Mouse (Mus musculus) liver, embryonic 13.5 days (tissue): ENCODE measurements around the gene Hoxd4. TPM values are rescaled to one million over a fixed set of nuclear protein-coding genes. Genes with fewer than 3 reads are reported as not detected.

Experiments
- ATAC-seq: fragments of 200-750 bp; cut with Nextera tagmentation; 2 replicates; pipeline ENCODE4 v1.8.0; 2017; ENCODE audit warnings: low read depth, mild to moderate bottlenecking, moderate number of reproducible peaks, moderate library complexity
- DNase-seq: peaks from one replicate; pipeline ENCODE4 v3.0.0; 2022
- H3K27ac ChIP-seq: fragments of 300-500 bp; sonication (generic); 2 replicates; pipeline ENCODE4 v1.5.1; 2015; ENCODE audit warnings: moderate library complexity, mild to moderate bottlenecking, inconsistent platforms
- H3K27me3 ChIP-seq: fragments of 300-500 bp; sonication (generic); 2 replicates; pipeline ENCODE4 v1.6.1; 2015; ENCODE audit warnings: mild to moderate bottlenecking, inconsistent platforms
- H3K36me3 ChIP-seq: fragments of 300-500 bp; sonication (generic); 2 replicates; pipeline ENCODE4 v1.6.1; 2015; ENCODE audit warnings: mild to moderate bottlenecking, inconsistent platforms
- H3K4me1 ChIP-seq: fragments of 300-500 bp; sonication (generic); replicated peaks from 2 replicates; pipeline ENCODE4 v1.6.1; 2015; ENCODE audit warnings: inconsistent platforms
- H3K4me2 ChIP-seq: fragments of 300-500 bp; sonication (generic); 2 replicates; pipeline ENCODE4 v1.6.1; 2015; ENCODE audit warnings: inconsistent platforms, mild to moderate bottlenecking, moderate library complexity
- H3K4me3 ChIP-seq: fragments of 300-500 bp; sonication (generic); replicated peaks from 2 replicates; pipeline ENCODE4 v1.5.1; 2015; ENCODE audit warnings: mild to moderate bottlenecking, inconsistent platforms
- H3K9ac ChIP-seq: fragments of 300-500 bp; sonication (generic); 2 replicates; pipeline ENCODE4 v1.6.1; 2015; ENCODE audit warnings: mild to moderate bottlenecking, inconsistent platforms
- H3K9me3 ChIP-seq: fragments of 300-500 bp; sonication (generic); replicated peaks from 2 replicates; pipeline ENCODE4 v1.6.1; 2016; ENCODE audit warnings: inconsistent platforms
- WGBS: fragments of 180-500 bp; shearing (Covaris S2); methylation state at CpG from one replicate; pipeline ENCODE4 v1.1.7; 2015; ENCODE audit not compliant: insufficient replicate concordance; 5-methylcytosine and 5-hydroxymethylcytosine counted together
- polyA plus RNA-seq: library from polyadenylated mRNA; unstranded; fragments of >200 nt; fragmentation: Nextera tagmentation; extraction: Ambion mirVana; gene quantifications from 2 replicates; pipeline ENCODE4 v1.2.1, GENCODE M21; 2015

The Hoxd4 gene
- polyA plus RNA-seq, 1 experiment from 2014 or later = not detected

DNA sequence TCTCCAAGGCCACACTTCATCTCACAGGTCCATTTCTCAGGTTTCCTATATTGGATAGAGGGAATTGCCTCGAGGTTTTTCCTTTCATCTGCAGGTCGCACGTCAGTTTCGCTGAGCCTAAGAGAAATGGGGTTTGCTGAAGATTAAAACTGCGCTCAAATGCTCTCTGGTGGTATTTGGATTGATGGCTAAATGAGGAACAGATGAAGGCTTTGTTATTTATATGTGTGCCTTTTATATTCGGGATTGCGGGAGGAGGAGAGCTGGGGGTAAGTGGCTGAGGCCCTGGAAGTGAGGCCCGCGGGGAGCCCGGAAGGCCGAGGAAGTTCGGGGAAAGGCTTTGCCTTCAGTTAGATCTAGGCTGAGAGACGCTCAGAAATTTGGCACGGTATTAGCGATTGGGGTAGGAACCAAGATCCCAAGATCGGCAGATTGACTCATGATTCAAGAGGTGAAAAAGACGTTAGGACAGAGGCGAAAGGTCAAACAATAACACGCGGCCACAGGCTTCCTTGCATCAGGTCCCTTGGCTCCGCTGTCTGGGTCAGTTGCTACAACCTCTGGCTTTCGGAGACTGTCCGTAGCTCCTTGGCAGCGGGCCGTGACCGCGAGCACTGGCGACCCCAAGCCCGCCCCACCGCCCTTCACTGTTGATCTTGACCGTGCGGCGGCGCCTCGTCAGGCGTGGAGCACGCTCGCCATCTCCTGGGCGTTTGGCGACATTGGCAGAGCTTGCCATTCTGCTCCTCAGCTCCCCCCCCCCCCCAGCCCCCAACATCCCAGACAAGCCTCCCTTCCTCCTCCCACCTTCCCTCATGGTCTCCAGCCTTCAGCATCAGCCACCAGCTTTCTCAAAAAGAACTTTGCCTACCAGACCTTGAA lies 39.0 kb upstream of the Hoxd4 start:
- H3K9ac ChIP-seq = no peak overlapping the region
- H3K9me3 ChIP-seq = no peaks in the 10 kb centered on the region
- H3K4me1 ChIP-seq = peaks cover 6% of the 10 kb centered on the region; the same call in 1 of the 2 replicates
- no peaks in the 10 kb centered on the region for H3K36me3 ChIP-seq
- H3K4me2 ChIP-seq = peak overlapping the region; percentile 55
- H3K27me3 ChIP-seq = peaks cover 100% of the 10 kb centered on the region
- ATAC-seq (no peak), DNase-seq (no peak)
- 1% methylated on average over 40 of the region's 40 CpGs for WGBS
- peak overlapping the region; percentile 37 for H3K4me3 ChIP-seq
- no peak overlapping the region for H3K27ac ChIP-seq

DNA sequence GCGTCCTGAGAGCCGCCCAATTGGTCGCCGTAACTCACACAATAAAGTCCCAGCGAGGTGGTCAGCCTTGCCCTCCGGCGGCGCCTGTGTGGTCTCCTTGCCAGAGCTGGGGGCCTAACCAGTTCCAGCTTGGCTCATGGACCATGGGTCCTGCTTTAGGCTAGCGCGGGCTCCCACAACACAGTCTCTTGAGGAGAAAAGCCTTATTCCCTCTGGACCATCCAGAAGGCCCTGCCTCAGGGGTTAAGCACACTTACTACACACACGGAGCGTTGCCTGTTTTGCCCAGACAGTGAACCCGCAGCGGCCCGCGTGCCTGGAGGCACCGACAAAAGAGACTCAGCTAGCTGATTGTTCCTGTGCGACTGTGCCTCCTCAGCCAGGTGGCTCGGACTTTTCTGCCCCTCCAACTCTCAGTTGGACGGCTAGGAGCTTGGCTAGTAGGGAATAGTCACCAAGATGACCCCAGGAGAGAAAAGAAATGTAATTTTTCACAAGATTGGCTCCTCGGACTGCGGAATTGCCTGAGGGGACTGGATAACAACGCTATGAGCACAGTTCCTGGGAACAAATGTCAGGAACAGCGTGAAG lies 37.8 kb upstream of the Hoxd4 start:
- DNase-seq = no peak
- Histone ChIP-seq H3K36me3 (no peaks in the 10 kb centered on the region), H3K27me3 (peaks cover 100% of the 10 kb centered on the region), H3K4me1 (no peaks in the 10 kb centered on the region; the same call in 1 of the 2 replicates), H3K9ac (no peak overlapping the region), H3K4me3 (no peak overlapping the region), H3K9me3 (no peaks in the 10 kb centered on the region), H3K27ac (no peak overlapping the region), H3K4me2 (no peak overlapping the region)
- WGBS = 2% methylated on average over 24 of the region's 24 CpGs
- ATAC-seq = no peak

GRCm38 (mm10) chr2:74674881-74675665 lies 36.7 kb upstream of the Hoxd4 start, which contains the start of gene Hoxd12:
TSS of gene Hoxd12 (plus strand) at chr2:74675013.
- H3K36me3 ChIP-seq = no peaks in the 10 kb centered on the region
- DNase-seq = no peak

DNA sequence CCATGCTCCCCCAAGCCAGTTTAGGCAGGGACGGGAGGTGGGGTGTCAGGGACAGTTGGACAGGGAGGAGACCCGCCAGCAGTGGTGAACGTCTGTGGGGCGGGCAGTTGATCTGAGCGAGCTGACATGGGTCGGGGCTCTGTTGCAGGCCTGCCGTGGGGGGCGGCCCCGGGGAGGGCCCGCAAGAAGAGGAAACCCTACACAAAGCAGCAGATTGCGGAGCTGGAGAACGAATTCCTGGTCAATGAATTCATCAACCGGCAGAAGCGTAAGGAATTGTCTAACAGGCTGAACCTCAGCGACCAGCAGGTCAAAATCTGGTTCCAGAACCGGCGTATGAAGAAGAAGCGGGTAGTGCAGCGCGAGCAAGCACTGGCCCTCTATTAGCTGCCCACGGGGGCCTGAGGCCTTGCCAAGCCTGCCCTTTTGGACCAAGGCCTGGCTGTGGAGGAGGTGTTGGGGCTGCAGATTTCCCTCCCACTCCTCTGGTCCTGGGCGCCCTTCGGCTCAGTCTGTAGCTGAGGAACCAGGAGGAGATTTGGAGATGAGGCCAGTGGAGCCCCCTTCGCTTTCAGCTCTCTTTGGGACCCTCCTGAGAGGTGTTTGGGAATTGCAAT lies 36.0 kb upstream of the Hoxd4 start:
- ATAC-seq = no peak
- WGBS = 7% methylated on average over 24 of the region's 24 CpGs

More at GRCm38 (mm10) chr2:74674881-74675665, 36.7 kb upstream of the Hoxd4 start, which contains the start of gene Hoxd12:
- no peak within 1 kb of the TSS for H3K4me2 ChIP-seq
- H3K4me3 ChIP-seq = no peak within 1 kb of the TSS
- H3K4me1 ChIP-seq = peaks cover 3% of the 10 kb centered on the region; the same call in 1 of the 2 replicates
- H3K27me3 ChIP-seq = peaks cover 100% of the 10 kb centered on the region
- H3K9me3 ChIP-seq = no peaks in the 10 kb centered on the region
- ATAC-seq = no peak
- no peak within 1 kb of the TSS for H3K27ac ChIP-seq
- no peak within 1 kb of the TSS for H3K9ac ChIP-seq
- WGBS = 5% methylated on average over 47 of the region's 47 CpGs

DNA sequence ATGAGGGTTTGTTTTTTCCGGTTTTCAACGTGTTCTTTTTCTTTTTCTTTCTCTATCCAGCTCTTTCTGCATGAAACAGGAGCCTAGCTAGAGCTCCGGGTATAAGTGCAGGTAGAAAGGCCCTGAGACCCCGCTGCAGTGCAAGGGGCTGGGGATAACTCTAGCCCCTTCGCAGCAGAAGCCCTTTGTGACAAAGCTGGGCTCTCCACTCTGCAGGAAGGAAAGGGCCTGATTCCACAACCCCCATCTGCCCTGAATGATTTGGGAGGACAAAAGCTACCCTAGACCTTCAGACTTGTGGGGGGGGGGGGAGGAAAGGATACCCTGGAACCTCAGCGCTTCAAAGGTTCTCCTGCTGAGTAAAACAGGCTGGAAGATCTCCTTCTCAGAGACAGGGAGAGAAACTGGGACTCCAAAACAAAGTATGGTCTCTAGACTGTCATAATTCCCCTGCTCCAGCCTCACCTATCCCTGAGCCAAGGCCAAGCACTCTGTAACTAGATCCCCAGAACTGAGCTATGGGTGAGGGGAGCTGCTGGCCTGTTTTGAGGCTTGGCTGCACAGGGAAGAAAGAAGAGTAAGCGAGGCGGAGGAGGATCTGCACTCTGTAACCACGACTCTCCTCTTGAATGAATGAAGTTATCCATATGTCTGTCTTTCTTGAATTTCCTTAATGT lies 35.2 kb upstream of the Hoxd4 start:
- 2% methylated on average over 9 of the region's 9 CpGs for WGBS
- no peak overlapping the region for H3K9ac ChIP-seq
- ATAC-seq (no peak), DNase-seq (no peak)
- no peaks in the 10 kb centered on the region for H3K36me3 ChIP-seq
- no peak overlapping the region for H3K27ac ChIP-seq
- peaks cover 3% of the 10 kb centered on the region; the same call in 1 of the 2 replicates for H3K4me1 ChIP-seq
- H3K27me3 ChIP-seq = peaks cover 100% of the 10 kb centered on the region
- no peak overlapping the region for H3K4me3 ChIP-seq
- H3K4me2 ChIP-seq = no peak overlapping the region
- no peaks in the 10 kb centered on the region for H3K9me3 ChIP-seq

More for the DNA sequence above, 36.0 kb upstream of the Hoxd4 start:
- H3K9me3 ChIP-seq = no peaks in the 10 kb centered on the region
- H3K27ac ChIP-seq = no peak overlapping the region
- H3K4me1 ChIP-seq = peaks cover 3% of the 10 kb centered on the region; the same call in 1 of the 2 replicates
- H3K4me2 ChIP-seq = no peak overlapping the region
- peaks cover 100% of the 10 kb centered on the region for H3K27me3 ChIP-seq
- H3K36me3 ChIP-seq = no peaks in the 10 kb centered on the region
- no peak overlapping the region for H3K9ac ChIP-seq
- no peak for DNase-seq
- H3K4me3 ChIP-seq = no peak overlapping the region

DNA sequence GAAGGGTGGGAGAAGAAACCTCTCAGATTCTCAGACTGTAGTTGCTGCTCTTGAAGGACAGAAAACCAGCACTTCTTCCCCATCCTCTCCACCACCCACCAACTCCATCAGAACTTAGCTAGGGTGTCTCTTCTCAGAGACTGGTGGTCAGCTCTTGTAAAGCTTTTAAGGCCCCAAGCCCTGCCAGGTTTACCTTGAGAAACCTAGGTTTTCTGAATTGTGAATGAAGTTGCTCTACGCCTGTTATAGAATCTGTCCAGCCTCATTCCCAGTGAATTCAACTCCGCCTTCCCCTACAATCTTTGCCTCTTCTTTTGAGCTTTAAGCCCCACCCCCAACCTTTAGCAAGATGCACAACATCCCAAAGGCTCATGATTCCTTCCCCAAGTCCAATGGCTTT lies 34.6 kb upstream of the Hoxd4 start:
- 16% methylated on average over 2 of the region's 2 CpGs for WGBS

GRCm38 (mm10) chr2:74678891-74679595 lies 32.7 kb upstream of the Hoxd4 start, which contains the start of gene Hoxd11:
TSS of gene Hoxd11 (plus strand) at chr2:74679557.
- Histone ChIP-seq H3K27me3 (peaks cover 100% of the 10 kb centered on the region), H3K27ac (no peak within 1 kb of the TSS), H3K4me3 (no peak within 1 kb of the TSS), H3K9me3 (no peaks in the 10 kb centered on the region), H3K4me1 (0 out of 2 replicates have a peak, but pooled peaks cover 7% of the 10 kb centered on the region), H3K4me2 (no peak within 1 kb of the TSS), H3K9ac (no peak within 1 kb of the TSS), H3K36me3 (no peaks in the 10 kb centered on the region)
- DNase-seq (no peak), ATAC-seq (no peak)
- WGBS = 3% methylated on average over 15 of the region's 15 CpGs

More for the DNA sequence above, 34.6 kb upstream of the Hoxd4 start:
- Histone ChIP-seq H3K4me3 (no peak overlapping the region), H3K9ac (no peak overlapping the region), H3K9me3 (no peaks in the 10 kb centered on the region), H3K4me1 (peaks cover 5% of the 10 kb centered on the region; the same call in 1 of the 2 replicates), H3K4me2 (no peak overlapping the region), H3K36me3 (no peaks in the 10 kb centered on the region), H3K27me3 (peaks cover 100% of the 10 kb centered on the region), H3K27ac (no peak overlapping the region)
- ATAC-seq (no peak), DNase-seq (no peak)

GRCm38 (mm10) chr2:74679596-74679971 lies 32.1 kb upstream of the Hoxd4 start:
- H3K9me3 ChIP-seq = no peaks in the 10 kb centered on the region
- H3K4me3 ChIP-seq = no peak overlapping the region
- DNase-seq (no peak), ATAC-seq (no peak)
- peaks cover 100% of the 10 kb centered on the region for H3K27me3 ChIP-seq
- no peaks in the 10 kb centered on the region for H3K36me3 ChIP-seq
- H3K27ac ChIP-seq = no peak overlapping the region
- H3K4me2 ChIP-seq = no peak overlapping the region
- H3K9ac ChIP-seq = no peak overlapping the region
- WGBS = 2% methylated on average over 26 of the region's 26 CpGs
- H3K4me1 ChIP-seq = 0 out of 2 replicates have a peak, but pooled peaks cover 7% of the 10 kb centered on the region

DNA sequence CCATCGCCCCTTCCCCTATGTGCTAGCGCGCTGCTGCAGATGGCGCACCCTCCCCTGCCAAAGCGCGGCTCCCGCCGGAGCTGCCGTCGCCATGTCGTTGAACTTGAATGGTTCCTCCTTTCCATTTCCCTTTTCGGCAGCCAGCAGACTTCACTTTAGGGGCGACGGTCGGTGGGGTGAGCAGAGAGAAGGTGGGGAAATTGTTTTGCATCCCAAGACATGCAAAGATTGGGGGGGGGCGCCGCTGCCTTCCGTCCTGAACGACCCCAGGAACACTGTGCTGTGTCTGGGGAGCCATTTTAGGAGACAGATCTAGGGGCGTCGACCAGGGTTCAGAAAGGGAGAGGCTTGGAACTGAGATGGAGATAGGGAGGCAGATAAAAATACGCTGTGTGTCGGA lies 31.7 kb upstream of the Hoxd4 start:
- 3% methylated on average over 23 of the region's 23 CpGs for WGBS
- H3K4me3 ChIP-seq = no peak overlapping the region
- DNase-seq = no peak

More for the DNA sequence above, 31.7 kb upstream of the Hoxd4 start:
- Histone ChIP-seq H3K4me1 (0 out of 2 replicates have a peak, but pooled peaks cover 7% of the 10 kb centered on the region), H3K9ac (no peak overlapping the region), H3K27ac (no peak overlapping the region), H3K4me2 (no peak overlapping the region), H3K9me3 (no peaks in the 10 kb centered on the region), H3K27me3 (peaks cover 100% of the 10 kb centered on the region), H3K36me3 (no peaks in the 10 kb centered on the region)
- no peak for ATAC-seq
